Mouse (Mus musculus): ENCODE data around the gene Wnk2. TPM values are rescaled to one million over a fixed set of nuclear protein-coding genes. Genes with fewer than 3 reads are reported as not detected.

The Wnk2 gene
- polyA plus RNA-seq, 1 experiment, result not detected

DNA sequence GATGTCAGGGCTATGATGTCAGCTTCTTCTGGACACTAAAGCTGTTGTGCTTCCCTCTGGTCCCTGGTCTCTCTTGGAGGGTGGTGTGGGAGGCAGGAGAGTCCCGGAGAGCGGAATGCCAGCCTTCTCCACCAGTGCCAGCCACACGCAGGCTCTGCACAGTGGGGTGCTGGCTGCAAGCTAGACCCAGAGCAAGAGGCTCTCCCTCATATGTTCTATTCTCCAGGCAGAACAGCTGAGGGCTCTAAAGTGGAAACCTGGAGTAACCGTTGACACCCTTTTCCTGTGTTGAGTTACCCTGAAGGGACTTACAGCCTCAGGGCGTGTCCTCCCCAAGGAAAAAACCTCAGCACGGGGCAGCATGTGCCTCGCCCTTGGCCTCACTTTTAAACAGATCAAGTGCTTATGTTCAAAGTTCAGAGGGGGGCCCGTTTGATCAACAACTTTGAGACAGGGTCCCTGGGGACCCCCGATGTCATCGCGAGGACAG, 39.0 kb upstream of the Wnk2 start:
- Histone ChIP-seq H3K4me3 (peak overlapping the region; percentile 36), H3K36me3 (ENCODE audit: control insufficient read depth, insufficient read depth) (no peaks in the 10 kb centered on the region), H3K27me3 (ENCODE audit: control insufficient read depth, insufficient read depth, insufficient read length) (no peaks in the 10 kb centered on the region), H3ac (ENCODE audit: control insufficient read depth, insufficient read length) (peak overlapping the region; percentile 56), H3K4me2 (ENCODE audit: low read depth) (peak overlapping the region; percentile 80), H3K79me2 (ENCODE audit: control insufficient read depth, insufficient read depth) (no peaks in the 10 kb centered on the region)
- TF ChIP-seq MAX (IDR thresholded peaks at IDR 0.05; ENCODE audit: low read depth) (no peak), MYOG (IDR thresholded peaks at IDR 0.05; ENCODE audit: control insufficient read depth in 1 of 3, insufficient read depth in 1 of 3, insufficient read length in 2 of 3, low read depth in 2 of 3) (peak in 2 of 3 experiments; percentile 50 to 66), SRF (IDR thresholded peaks at IDR 0.05; ENCODE audit: control insufficient read depth, insufficient read length, low read depth) (no peak), MYOD1 (IDR thresholded peaks at IDR 0.05; ENCODE audit: control insufficient read depth in 1 of 3, insufficient read length in 2 of 3, low read depth in 2 of 3) (peak in 1 of 3 experiments; percentile 59), POLR2AphosphoS2 (IDR thresholded peaks at IDR 0.05; ENCODE audit: insufficient read length, low read depth) (peak; percentile 15)

DNA sequence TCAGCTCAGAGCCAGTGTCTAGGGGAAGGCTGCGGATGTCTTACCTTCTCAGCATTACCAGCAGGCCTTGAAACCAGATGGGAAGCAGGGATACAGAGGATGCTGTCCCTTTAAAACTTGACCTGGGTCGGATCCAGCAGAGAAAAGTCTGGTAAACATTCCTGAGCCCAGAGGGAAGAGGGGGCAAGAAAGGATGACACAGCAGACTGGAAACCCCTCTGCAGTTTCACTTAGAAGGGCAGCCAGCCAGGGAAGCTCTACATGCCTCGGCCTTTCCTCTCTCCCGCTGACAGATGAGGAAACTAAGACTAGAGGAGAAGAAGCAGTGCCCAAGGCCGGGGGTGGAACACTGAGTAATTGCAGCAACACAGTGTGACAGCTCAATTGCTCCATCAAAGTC, 35.8 kb upstream of the Wnk2 start:
- Histone ChIP-seq H3K36me3 (ENCODE audit: control insufficient read depth, insufficient read depth) (no peaks in the 10 kb centered on the region), H3K27me3 (ENCODE audit: control insufficient read depth, insufficient read depth, insufficient read length) (no peaks in the 10 kb centered on the region), H3K79me2 (ENCODE audit: control insufficient read depth, insufficient read depth) (no peaks in the 10 kb centered on the region), H3K4me3 (no peak overlapping the region), H3K4me2 (ENCODE audit: low read depth) (no peak overlapping the region), H3ac (ENCODE audit: control insufficient read depth, insufficient read length) (no peak overlapping the region)
- TF ChIP-seq MAX (IDR thresholded peaks at IDR 0.05; ENCODE audit: low read depth), result no peak
- TF ChIP-seq TCF12 (IDR thresholded peaks at IDR 0.05; ENCODE audit: insufficient read depth, poor library complexity, severe bottlenecking), result no peak
- TF ChIP-seq MYOD1 (IDR thresholded peaks at IDR 0.05; ENCODE audit: control insufficient read depth in 1 of 3, insufficient read length in 2 of 3, low read depth in 2 of 3), result no peak
- TF ChIP-seq USF1 (IDR thresholded peaks at IDR 0.05; ENCODE audit: low read depth), result no peak
- TF ChIP-seq POLR2AphosphoS2 (IDR thresholded peaks at IDR 0.05; ENCODE audit: insufficient read length, low read depth), result no peak
- TF ChIP-seq E2F4 (IDR thresholded peaks at IDR 0.05; ENCODE audit: insufficient read depth), result no peak
- TF ChIP-seq SRF (IDR thresholded peaks at IDR 0.05; ENCODE audit: control insufficient read depth, insufficient read length, low read depth), result no peak
- TF ChIP-seq MYOG (IDR thresholded peaks at IDR 0.05; ENCODE audit: control insufficient read depth in 1 of 3, insufficient read depth in 1 of 3, insufficient read length in 2 of 3, low read depth in 2 of 3), result no peak
- TF ChIP-seq POLR2A (IDR thresholded peaks at IDR 0.05; ENCODE audit: insufficient read length, low read depth), result no peak
- no peak for TF ChIP-seq TCF3 (IDR thresholded peaks at IDR 0.05; ENCODE audit: insufficient read length, low read depth)
- no peak for TF ChIP-seq REST (IDR thresholded peaks at IDR 0.05; ENCODE audit: insufficient read depth, insufficient read length)

DNA sequence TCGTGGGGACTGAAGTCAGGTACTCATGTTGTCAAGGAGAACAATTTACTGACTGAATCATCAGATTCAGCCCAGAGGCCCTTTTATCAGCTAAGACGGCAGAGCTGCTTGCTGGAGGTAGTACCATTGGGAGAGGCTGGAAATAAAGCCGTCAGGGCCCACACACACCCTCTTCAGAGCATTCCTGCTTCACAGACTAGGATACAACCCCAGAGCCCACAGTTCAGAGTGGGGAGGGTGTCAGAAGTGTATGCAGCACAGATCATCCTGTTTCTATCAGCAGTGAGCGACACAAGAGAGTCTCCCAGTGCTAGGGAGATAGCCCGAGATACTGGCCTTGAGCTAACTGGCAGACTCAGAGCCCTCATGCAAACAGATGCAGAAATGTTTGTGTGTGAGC, 35.3 kb upstream of the Wnk2 start:
- Histone ChIP-seq H3K4me3 (no peak overlapping the region), H3K4me2 (ENCODE audit: low read depth) (no peak overlapping the region), H3K27me3 (ENCODE audit: control insufficient read depth, insufficient read depth, insufficient read length) (no peaks in the 10 kb centered on the region), H3K36me3 (ENCODE audit: control insufficient read depth, insufficient read depth) (no peaks in the 10 kb centered on the region), H3K79me2 (ENCODE audit: control insufficient read depth, insufficient read depth) (no peaks in the 10 kb centered on the region), H3ac (ENCODE audit: control insufficient read depth, insufficient read length) (no peak overlapping the region)
- TF ChIP-seq MYOG (IDR thresholded peaks at IDR 0.05; ENCODE audit: control insufficient read depth in 1 of 3, insufficient read depth in 1 of 3, insufficient read length in 2 of 3, low read depth in 2 of 3) (no peak), TCF3 (IDR thresholded peaks at IDR 0.05; ENCODE audit: insufficient read length, low read depth) (no peak), SRF (IDR thresholded peaks at IDR 0.05; ENCODE audit: control insufficient read depth, insufficient read length, low read depth) (no peak), CEBPB (IDR thresholded peaks at IDR 0.05; ENCODE audit: insufficient read depth, poor library complexity, severe bottlenecking) (no peak), REST (IDR thresholded peaks at IDR 0.05; ENCODE audit: insufficient read depth, insufficient read length) (no peak), MAX (IDR thresholded peaks at IDR 0.05; ENCODE audit: low read depth) (no peak), TCF12 (IDR thresholded peaks at IDR 0.05; ENCODE audit: insufficient read depth, poor library complexity, severe bottlenecking) (no peak), E2F4 (IDR thresholded peaks at IDR 0.05; ENCODE audit: insufficient read depth) (no peak), POLR2AphosphoS2 (IDR thresholded peaks at IDR 0.05; ENCODE audit: insufficient read length, low read depth) (no peak), MYOD1 (IDR thresholded peaks at IDR 0.05; ENCODE audit: control insufficient read depth in 1 of 3, insufficient read length in 2 of 3, low read depth in 2 of 3) (no peak), POLR2A (IDR thresholded peaks at IDR 0.05; ENCODE audit: insufficient read length, low read depth) (no peak), USF1 (IDR thresholded peaks at IDR 0.05; ENCODE audit: low read depth) (no peak)

DNA sequence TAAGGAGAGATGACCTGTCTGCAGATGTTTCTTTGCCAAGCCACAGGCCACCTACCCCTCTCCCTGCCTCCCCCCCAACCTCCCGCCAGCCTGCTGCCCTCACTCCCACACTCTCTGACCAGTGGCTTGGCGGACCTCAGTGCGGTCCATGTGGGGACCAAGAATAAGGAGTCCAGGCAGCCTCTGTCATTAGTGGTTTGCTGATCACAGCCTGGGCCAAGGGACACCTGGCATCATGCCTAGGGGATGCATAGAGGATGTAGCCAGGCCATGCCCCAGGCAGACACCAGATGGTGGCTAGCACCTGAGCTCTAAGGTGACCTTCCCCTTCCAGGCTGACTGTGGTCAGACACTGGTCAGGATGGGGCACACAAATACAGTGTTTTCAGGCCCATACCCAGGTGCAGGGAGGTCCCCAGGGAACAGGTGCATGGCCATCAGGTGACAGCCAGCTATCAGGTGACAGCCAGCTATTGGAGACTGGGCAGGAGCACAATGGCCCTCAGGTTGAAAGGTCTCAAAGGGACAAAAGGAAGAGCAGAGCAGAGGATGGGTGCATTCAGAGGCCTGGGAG, 33.7 kb upstream of the Wnk2 start:
- Histone ChIP-seq H3K36me3 (ENCODE audit: control insufficient read depth, insufficient read depth) (no peaks in the 10 kb centered on the region), H3K79me2 (ENCODE audit: control insufficient read depth, insufficient read depth) (no peaks in the 10 kb centered on the region), H3K4me3 (no peak overlapping the region), H3K4me2 (ENCODE audit: low read depth) (no peak overlapping the region), H3ac (ENCODE audit: control insufficient read depth, insufficient read length) (no peak overlapping the region), H3K27me3 (ENCODE audit: control insufficient read depth, insufficient read depth, insufficient read length) (no peaks in the 10 kb centered on the region)
- TF ChIP-seq REST (IDR thresholded peaks at IDR 0.05; ENCODE audit: insufficient read depth, insufficient read length), result no peak
- no peak for TF ChIP-seq E2F4 (IDR thresholded peaks at IDR 0.05; ENCODE audit: insufficient read depth)
- no peak for TF ChIP-seq TCF3 (IDR thresholded peaks at IDR 0.05; ENCODE audit: insufficient read length, low read depth)
- no peak for TF ChIP-seq USF1 (IDR thresholded peaks at IDR 0.05; ENCODE audit: low read depth)
- no peak for TF ChIP-seq MYOD1 (IDR thresholded peaks at IDR 0.05; ENCODE audit: control insufficient read depth in 1 of 3, insufficient read length in 2 of 3, low read depth in 2 of 3)

DNA sequence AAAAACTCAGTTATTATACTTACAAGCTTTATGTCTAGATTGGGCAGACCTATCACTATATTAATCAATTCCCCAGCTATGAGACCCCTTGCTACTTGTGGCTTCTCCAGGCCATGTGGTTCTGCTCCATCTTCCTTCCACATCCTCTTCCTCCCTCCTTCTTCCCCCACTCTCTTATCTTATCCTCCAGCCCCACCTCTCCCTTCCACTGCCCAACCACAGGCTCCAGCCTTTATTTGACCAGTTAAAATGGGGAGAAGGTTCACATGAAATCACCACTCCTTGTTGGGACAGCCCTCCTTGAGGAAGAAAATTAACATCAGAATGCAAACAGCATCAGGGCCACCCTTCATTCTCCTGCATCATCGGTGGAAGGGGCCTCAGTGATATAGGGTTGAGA, 32.9 kb upstream of the Wnk2 start:
- no peak overlapping the region for H3K4me3 ChIP-seq
- no peaks in the 10 kb centered on the region for H3K27me3 ChIP-seq (ENCODE audit: control insufficient read depth, insufficient read depth, insufficient read length)
- no peak overlapping the region for H3ac ChIP-seq (ENCODE audit: control insufficient read depth, insufficient read length)
- H3K36me3 ChIP-seq (ENCODE audit: control insufficient read depth, insufficient read depth), result no peaks in the 10 kb centered on the region
- no peak overlapping the region for H3K4me2 ChIP-seq (ENCODE audit: low read depth)
- no peaks in the 10 kb centered on the region for H3K79me2 ChIP-seq (ENCODE audit: control insufficient read depth, insufficient read depth)
- TF ChIP-seq POLR2A (IDR thresholded peaks at IDR 0.05; ENCODE audit: insufficient read length, low read depth) (no peak), POLR2AphosphoS2 (IDR thresholded peaks at IDR 0.05; ENCODE audit: insufficient read length, low read depth) (no peak), REST (IDR thresholded peaks at IDR 0.05; ENCODE audit: insufficient read depth, insufficient read length) (no peak), MAX (IDR thresholded peaks at IDR 0.05; ENCODE audit: low read depth) (no peak), MYOD1 (IDR thresholded peaks at IDR 0.05; ENCODE audit: control insufficient read depth in 1 of 3, insufficient read length in 2 of 3, low read depth in 2 of 3) (no peak), TCF3 (IDR thresholded peaks at IDR 0.05; ENCODE audit: insufficient read length, low read depth) (no peak), E2F4 (IDR thresholded peaks at IDR 0.05; ENCODE audit: insufficient read depth) (no peak), TCF12 (IDR thresholded peaks at IDR 0.05; ENCODE audit: insufficient read depth, poor library complexity, severe bottlenecking) (no peak), USF1 (IDR thresholded peaks at IDR 0.05; ENCODE audit: low read depth) (no peak)
